Mouse (Mus musculus) spleen, adult 12 weeks (tissue): ENCODE measurements at regions not wholly inside any gene's neighbourhood (a gene's known extent, or its start where the extent isn't known, plus 50 kb on each side); places are given as distances from the start of the nearest gene placed in this dataset.

Experiments
- DNase-seq: peaks from one replicate; pipeline ENCODE4 v3.0.0; 2022; ENCODE audit warnings: low spot score

DNA sequence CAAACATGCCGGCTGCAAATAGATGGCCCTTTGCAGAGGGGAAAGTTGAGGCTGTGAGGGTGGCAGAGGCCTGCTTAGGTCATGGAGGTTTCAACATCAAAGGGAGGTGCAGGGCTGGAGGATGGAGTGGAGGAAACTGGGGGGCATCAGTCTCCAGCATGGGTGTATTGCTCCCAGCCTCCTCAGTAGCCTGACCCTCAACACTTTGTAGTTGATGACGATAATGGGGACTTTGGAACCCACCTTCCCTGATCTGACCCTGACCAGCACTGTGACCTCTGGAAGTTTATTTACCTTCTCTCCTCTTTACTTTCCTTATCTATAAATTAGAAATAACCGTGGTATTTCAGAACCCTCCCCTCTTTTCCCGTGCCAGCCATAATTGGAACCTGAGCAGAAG lies 56.2 kb downstream of the Gm26897 start:
- DNase-seq: no peak

DNA sequence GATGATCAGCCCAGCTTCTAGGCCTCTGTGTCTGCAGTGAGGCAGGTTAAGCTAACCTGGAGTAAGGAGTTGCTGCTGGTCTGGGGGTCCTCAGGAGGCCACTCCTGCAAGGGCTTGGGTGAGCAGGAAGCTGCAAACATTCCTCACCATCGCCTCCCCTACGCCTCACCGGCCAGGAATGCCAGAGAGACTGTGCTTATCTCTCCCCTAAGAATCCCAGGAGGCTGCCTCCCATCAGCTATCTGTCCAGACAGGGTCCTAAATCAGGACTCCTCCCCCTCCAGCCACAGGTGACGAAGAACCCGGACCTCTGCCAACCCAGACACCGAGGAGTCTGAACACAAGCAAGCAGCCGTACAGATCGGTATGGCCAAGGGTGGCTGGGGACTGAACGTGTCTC lies 56.8 kb downstream of the Gm26897 start:
- DNase-seq: no peak

DNA sequence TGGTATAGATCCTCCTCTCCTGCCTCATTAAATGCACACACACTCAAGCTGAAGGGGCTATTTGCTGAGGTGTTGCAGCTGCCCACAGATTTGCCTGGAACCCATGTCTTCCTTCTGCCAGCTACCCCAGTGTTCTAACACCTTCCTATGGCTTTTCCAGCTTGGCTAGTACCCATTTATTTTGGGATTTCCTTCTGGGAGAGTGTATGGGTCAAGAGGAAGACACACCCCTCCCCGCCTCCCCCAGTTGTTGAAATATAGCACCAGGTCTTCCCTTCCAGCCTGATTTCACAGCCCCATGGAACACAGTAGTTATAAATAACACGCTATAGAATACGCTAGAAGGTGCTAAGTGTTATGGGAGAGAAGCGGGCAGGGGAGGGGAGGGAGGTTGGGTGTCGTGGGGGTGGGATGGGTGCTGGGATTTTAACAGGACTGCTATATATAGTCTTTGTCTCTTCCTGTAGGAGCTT lies 57.4 kb downstream of the Gm26897 start:
- DNase-seq: no peak

DNA sequence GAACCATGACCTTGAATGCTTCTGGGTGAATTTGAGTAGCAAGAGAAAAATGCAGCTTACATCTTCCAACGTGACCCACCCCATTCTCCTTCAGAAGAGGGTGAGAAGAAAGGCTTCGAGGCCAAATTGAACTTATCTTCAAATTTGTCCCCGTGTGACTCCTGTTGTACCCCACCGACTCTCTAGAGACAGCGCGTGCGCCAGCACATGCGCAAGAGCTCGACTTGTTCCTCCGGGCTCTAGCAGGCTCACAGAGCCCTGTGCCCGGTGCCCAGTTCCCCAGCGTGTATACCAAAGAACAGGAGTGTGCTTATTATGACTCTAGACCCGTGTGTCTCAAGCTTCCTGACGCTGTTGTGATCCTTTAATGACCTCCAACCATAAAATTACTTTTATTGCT lies 59.0 kb downstream of the Gm26897 start:
- DNase-seq: no peak

GRCm38 (mm10) chr5:111793178-111793577 lies 59.5 kb downstream of the Gm26897 start:
- DNase-seq: no peak

- no peak for DNase-seq
These were observed 63.2 kb downstream of the Gm26897 start for GRCm38 (mm10) chr5:111796889-111797288.

GRCm38 (mm10) chr5:111799700-111800311 lies 66.1 kb downstream of the Gm26897 start:
- no peak for DNase-seq

DNA sequence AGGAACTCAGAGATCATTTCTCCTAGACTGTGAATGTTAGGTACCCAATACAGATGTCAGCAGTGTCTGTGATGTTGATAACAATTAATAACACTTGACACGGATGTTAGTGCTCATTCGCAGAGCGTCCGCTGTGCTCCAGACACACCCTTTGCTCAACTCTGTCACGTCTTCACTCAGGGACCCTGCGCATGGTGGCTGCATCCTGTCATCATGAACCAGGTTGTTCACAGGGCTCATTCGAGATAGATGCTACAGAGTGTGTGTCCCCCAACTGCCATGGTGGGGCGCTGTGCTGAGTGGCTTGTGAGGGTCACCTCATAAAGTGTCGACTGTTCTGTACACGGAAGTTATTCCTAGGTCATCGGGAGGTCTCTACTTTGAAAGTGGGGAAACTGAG lies 66.8 kb downstream of the Gm26897 start:
- DNase-seq: no peak

GRCm38 (mm10) chr5:111801051-111801450 lies 67.3 kb downstream of the Gm26897 start:
- no peak for DNase-seq

- DNase-seq: no peak
These were observed 70.8 kb downstream of the Gm26897 start for GRCm38 (mm10) chr5:111804542-111804941.

GRCm38 (mm10) chr5:111805150-111805549 lies 71.4 kb downstream of the Gm26897 start:
- DNase-seq: no peak

- DNase-seq: no peak
These were observed 72.1 kb downstream of the Gm26897 start for GRCm38 (mm10) chr5:111805761-111806191.

DNA sequence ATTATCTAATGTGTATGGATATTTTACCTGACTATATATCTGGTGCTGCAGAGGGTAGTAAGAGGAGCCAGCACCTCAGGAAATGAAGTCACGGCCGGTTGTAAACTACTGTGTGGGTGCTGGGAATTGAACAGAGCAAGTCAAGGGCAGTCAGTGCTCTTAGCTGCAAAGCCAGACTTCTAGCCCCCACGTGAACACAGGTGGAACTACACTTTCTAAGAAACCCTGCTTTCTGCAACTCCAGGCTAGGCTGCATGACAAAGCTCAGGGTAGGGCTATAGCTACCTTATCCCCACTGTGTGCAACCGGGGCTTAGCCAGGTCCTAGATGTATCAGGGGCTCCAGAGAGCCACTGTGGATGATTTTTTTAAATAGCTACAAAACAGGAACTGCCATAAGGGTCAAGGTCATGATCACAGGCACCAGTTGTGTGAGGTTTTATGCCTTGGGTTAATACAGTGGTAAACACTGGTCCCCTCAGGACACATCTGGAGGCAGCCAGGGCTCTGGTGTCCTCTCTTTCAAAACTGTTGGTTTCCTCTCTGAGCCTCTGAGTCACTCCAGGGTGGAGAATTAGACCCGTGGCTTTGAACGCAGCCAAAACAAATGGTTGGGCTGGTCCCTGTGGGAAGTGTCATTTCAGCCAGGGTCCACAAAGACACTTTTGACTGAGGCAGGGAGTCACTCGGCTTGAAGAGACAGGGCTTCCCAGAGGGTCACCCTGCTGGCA lies 76.5 kb downstream of the Gm26897 start:
- no peak for DNase-seq

GRCm38 (mm10) chr5:111812581-111812980 lies 78.9 kb downstream of the Gm26897 start:
- no peak for DNase-seq

- DNase-seq: no peak
These were observed 79.5 kb downstream of the Gm26897 start for GRCm38 (mm10) chr5:111813090-111813753.

GRCm38 (mm10) chr5:111814893-111815760 lies 81.4 kb downstream of the Gm26897 start:
- no peak for DNase-seq

- DNase-seq: no peak
These were observed 87.2 kb downstream of the Gm26897 start for GRCm38 (mm10) chr5:111820963-111821362.

GRCm38 (mm10) chr5:111822882-111823281 lies 89.2 kb downstream of the Gm26897 start:
- no peak for DNase-seq

- DNase-seq: no peak
These were observed 89.7 kb downstream of the Gm26897 start for GRCm38 (mm10) chr5:111823420-111823819.

- DNase-seq: no peak
These were observed 90.1 kb downstream of the Gm26897 start for GRCm38 (mm10) chr5:111823842-111824241.

DNA sequence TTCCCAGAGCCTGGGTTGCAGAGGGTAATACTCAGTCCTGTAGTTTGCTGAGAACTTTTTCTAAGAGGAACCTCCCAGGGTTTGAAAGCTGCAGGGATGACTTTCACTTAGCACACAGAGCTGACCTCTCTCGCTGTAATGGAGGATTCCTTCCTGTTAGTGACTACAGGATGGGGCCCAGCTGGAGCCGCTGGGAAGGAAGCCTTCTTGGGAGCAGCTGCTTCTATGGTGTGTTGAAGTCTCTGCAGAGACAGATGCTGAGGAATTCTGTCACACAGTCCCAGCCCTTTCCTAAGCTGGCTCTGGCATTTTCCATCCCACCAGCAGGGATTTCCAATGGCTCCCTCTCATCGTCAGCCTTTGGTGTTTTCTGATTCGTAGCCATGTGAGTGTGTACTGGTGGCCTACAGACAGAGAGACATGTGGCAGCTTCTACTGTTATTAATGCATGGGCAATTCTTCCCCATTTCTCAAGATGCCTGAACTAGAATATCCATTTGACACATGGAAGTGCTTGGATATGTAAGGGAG lies 90.9 kb downstream of the Gm26897 start:
- DNase-seq: no peak

GRCm38 (mm10) chr5:111829891-111830290 lies 96.2 kb downstream of the Gm26897 start:
- DNase-seq: no peak
